Mouse (Mus musculus): ENCODE data around the gene Krtap5-2. TPM values are rescaled to one million over a fixed set of nuclear protein-coding genes. Genes with fewer than 3 reads are reported as not detected.

Gene Krtap5-2
- polyA plus RNA-seq, 1 experiment from 2014 or later, result not detected

GRCm38 (mm10) chr7:142128843-142129242, 47.0 kb downstream of the Krtap5-2 start:
- Histone ChIP-seq H3K27ac (ENCODE audit: low read depth, low read length) (no peak overlapping the region), H3K27me3 (ENCODE audit: control insufficient read depth, insufficient read depth, low read length) (peaks cover 2% of the 10 kb centered on the region; the same call in 1 of the 2 replicates), H3K4me1 (ENCODE audit: control insufficient read depth, insufficient read depth, low read length) (no peaks in the 10 kb centered on the region), H3K4me2 (no peak overlapping the region), H3K4me3 (ENCODE audit: low read depth, low read length) (no peak overlapping the region), H3K9me3 (replicated peaks; ENCODE audit: control insufficient read depth, low read length) (no peaks in the 10 kb centered on the region), H3K9ac (ENCODE audit: low read depth, low read length) (no peak overlapping the region), H3K36me3 (ENCODE audit: control insufficient read depth, insufficient read depth, low read length) (no peaks in the 10 kb centered on the region)
- no peak for ATAC-seq (replicated peaks; ENCODE audit: insufficient number of reproducible peaks, low FRiP score, low TSS enrichment)
- 55% methylated on average over 4 of the region's 4 CpGs for WGBS (ENCODE audit: insufficient replicate concordance)

Other genes starting within 250 kb of the Krtap5-2 start
- gene Brsk2, start 226.3 kb downstream of the Krtap5-2 start, polyA plus RNA-seq (2014; fragmentation: Nextera tagmentation; extraction: Ambion mirVana), result 0.40 and 0.62 TPM in 2 replicates
- 48.3 and 50.3 TPM in 2 replicates for gene Mob2, start 114.9 kb downstream of the Krtap5-2 start, polyA plus RNA-seq (2014; fragmentation: Nextera tagmentation; extraction: Ambion mirVana)
- gene Dusp8, start 80.2 kb downstream of the Krtap5-2 start, polyA plus RNA-seq (2014; fragmentation: Nextera tagmentation; extraction: Ambion mirVana), result 9.6 and 10.1 TPM in 2 replicates
- gene Gm45618, start 55.3 kb downstream of the Krtap5-2 start, polyA plus RNA-seq (2014; fragmentation: Nextera tagmentation; extraction: Ambion mirVana), result not detected in 2 replicates
- gene Gm39115, start 40.0 kb downstream of the Krtap5-2 start, polyA plus RNA-seq (2014; fragmentation: Nextera tagmentation; extraction: Ambion mirVana), result not detected in 2 replicates
- gene Gm45337, start 31.4 kb downstream of the Krtap5-2 start, polyA plus RNA-seq (2014; fragmentation: Nextera tagmentation; extraction: Ambion mirVana), result not detected in 2 replicates
- not detected in 2 replicates for gene Gm29735, start 18.9 kb downstream of the Krtap5-2 start, polyA plus RNA-seq (2014; fragmentation: Nextera tagmentation; extraction: Ambion mirVana)
- not detected in 2 replicates for gene Gm4553, start 10.3 kb downstream of the Krtap5-2 start, polyA plus RNA-seq (2014; fragmentation: Nextera tagmentation; extraction: Ambion mirVana)
- gene Gm10153, start 14.4 kb upstream of the Krtap5-2 start, polyA plus RNA-seq (2014; fragmentation: Nextera tagmentation; extraction: Ambion mirVana), result not detected in 2 replicates
- not detected in 2 replicates for gene Krtap5-3, start 25.4 kb upstream of the Krtap5-2 start, polyA plus RNA-seq (2014; fragmentation: Nextera tagmentation; extraction: Ambion mirVana)
- not detected in 2 replicates for gene Gm7579, start 35.9 kb upstream of the Krtap5-2 start, polyA plus RNA-seq (2014; fragmentation: Nextera tagmentation; extraction: Ambion mirVana)
- not detected in 2 replicates for gene Krtap5-5, start 54.0 kb upstream of the Krtap5-2 start, polyA plus RNA-seq (2014; fragmentation: Nextera tagmentation; extraction: Ambion mirVana)
- not detected in 2 replicates for gene Gm40460, start 65.1 kb upstream of the Krtap5-2 start, polyA plus RNA-seq (2014; fragmentation: Nextera tagmentation; extraction: Ambion mirVana)
- gene Gm2431, start 82.3 kb upstream of the Krtap5-2 start, polyA plus RNA-seq (2014; fragmentation: Nextera tagmentation; extraction: Ambion mirVana), result not detected in 2 replicates
- not detected in 2 replicates for gene Gm4559, start 98.4 kb upstream of the Krtap5-2 start, polyA plus RNA-seq (2014; fragmentation: Nextera tagmentation; extraction: Ambion mirVana)
- not detected in 2 replicates for gene Krtap5-1, start 121.1 kb upstream of the Krtap5-2 start, polyA plus RNA-seq (2014; fragmentation: Nextera tagmentation; extraction: Ambion mirVana)
- 0.26 TPM in 1 of 2 replicates, not detected in the other for gene Krtap5-4, start 127.5 kb upstream of the Krtap5-2 start, polyA plus RNA-seq (2014; fragmentation: Nextera tagmentation; extraction: Ambion mirVana)
- 7.6 and 8.3 TPM in 2 replicates for gene Ifitm10, start 197.7 kb upstream of the Krtap5-2 start, polyA plus RNA-seq (2014; fragmentation: Nextera tagmentation; extraction: Ambion mirVana)
- 1.9 TPM in 1 of 2 replicates, not detected in the other for gene Gm49369, start 206.7 kb upstream of the Krtap5-2 start, polyA plus RNA-seq (2014; fragmentation: Nextera tagmentation; extraction: Ambion mirVana)
- gene Ctsd, start 212.0 kb upstream of the Krtap5-2 start, polyA plus RNA-seq (2014; fragmentation: Nextera tagmentation; extraction: Ambion mirVana), result 378 and 446 TPM in 2 replicates